Mouse (Mus musculus) brain, embryonic 14.5 days (tissue): ENCODE data around the gene Gm48552.

Source experiments
- CTCF ChIP-seq: fragments of 200-500 bp; IDR thresholded peaks from 2 replicates; pipeline ENCODE4 v1.5.1; 2012; ENCODE audit warnings: inconsistent platforms, mild to moderate bottlenecking, moderate library complexity, borderline replicate concordance; ENCODE audit not compliant: insufficient read depth, insufficient read length; ENCODE audit errors: extremely low read depth
- POLR2A ChIP-seq: fragments of 200-500 bp; IDR thresholded peaks from 2 replicates; pipeline ENCODE4 v1.6.1; 2012; ENCODE audit warnings: mild to moderate bottlenecking, inconsistent platforms, borderline replicate concordance; ENCODE audit not compliant: poor library complexity, insufficient read depth, insufficient read length, severe bottlenecking; ENCODE audit errors: extremely low read depth

GRCm38 (mm10) chr10:81401521-81402226, 12.9 kb downstream of the Gm48552 start:
- no peak for TF ChIP-seq POLR2A
- 0 out of 2 replicates have a peak, but pooled peaks have one; percentile 11 for TF ChIP-seq CTCF
